Mouse (Mus musculus) heart, adult 11 months (tissue): ENCODE measurements around the gene Otud1.

Source experiments
- DNase-seq: peaks from one replicate; pipeline ENCODE4 v3.0.0; 2022

Otud1 gene

GRCm38 (mm10) chr2:19670851-19671688, 13.5 kb downstream of the Otud1 start:
- DNase-seq, result no peak

- DNase-seq, result peak; percentile 89
Measured at GRCm38 (mm10) chr2:19682997-19683396, 25.4 kb downstream of the Otud1 start.

GRCm38 (mm10) chr2:19685489-19686147, 28.1 kb downstream of the Otud1 start:
- peak; percentile 89 for DNase-seq

- peak; percentile 91 for DNase-seq
Measured at GRCm38 (mm10) chr2:19690094-19690493, 32.5 kb downstream of the Otud1 start.

GRCm38 (mm10) chr2:19699573-19700295, 42.2 kb downstream of the Otud1 start:
- peak; percentile 77 for DNase-seq

GRCm38 (mm10) chr2:19701386-19701785, 43.8 kb downstream of the Otud1 start:
- DNase-seq, result peak; percentile 66

- DNase-seq, result peak; percentile 94
Measured at GRCm38 (mm10) chr2:19703020-19703613, 45.6 kb downstream of the Otud1 start.

- peak; percentile 99 for DNase-seq
Measured at GRCm38 (mm10) chr2:19703670-19704069, 46.1 kb downstream of the Otud1 start.

GRCm38 (mm10) chr2:19704272-19704671, 46.7 kb downstream of the Otud1 start:
- peak; percentile 76 for DNase-seq

- peak; percentile 43 for DNase-seq
Measured at GRCm38 (mm10) chr2:19706886-19707285, 49.3 kb downstream of the Otud1 start.
